Mouse (Mus musculus) neural tube, embryonic 14.5 days (tissue): ENCODE results near the gene Cinp. TPM values are rescaled to one million over a fixed set of nuclear protein-coding genes. Genes with fewer than 3 reads are reported as not detected.
"Not testable (repeated sequence)": the region's sequence is repeated elsewhere in the genome, so short reads cannot be mapped to it uniquely, and the experiment has no call there.

Experiments used
- ATAC-seq: fragments of 200-750 bp; cut with Nextera tagmentation; 2 replicates; pipeline ENCODE4 v1.8.0; 2017; ENCODE audit warnings: low read depth, mild to moderate bottlenecking, moderate TSS enrichment, moderate library complexity
- H3K27ac ChIP-seq: fragments of 300-500 bp; sonication (generic); 2 replicates; pipeline ENCODE4 v1.5.1; 2014; ENCODE audit warnings: low read depth, mild to moderate bottlenecking, control low read depth, low read length, moderate library complexity, mixed read lengths
- H3K27me3 ChIP-seq: fragments of 300-500 bp; sonication (generic); 2 replicates; pipeline ENCODE4 v1.6.1; 2014; ENCODE audit warnings: low read length; ENCODE audit not compliant: control insufficient read depth, insufficient read depth
- H3K36me3 ChIP-seq: fragments of 300-500 bp; sonication (generic); 2 replicates; pipeline ENCODE4 v1.6.1; 2014; ENCODE audit warnings: low read length, mixed read lengths; ENCODE audit not compliant: control insufficient read depth, insufficient read depth
- H3K4me1 ChIP-seq: fragments of 300-500 bp; sonication (generic); 2 replicates; pipeline ENCODE4 v1.6.1; 2014; ENCODE audit warnings: low read length; ENCODE audit not compliant: control insufficient read depth, insufficient read depth
- H3K4me2 ChIP-seq: fragments of 300-500 bp; sonication (generic); 2 replicates; pipeline ENCODE4 v1.6.1; 2014; ENCODE audit warnings: mild to moderate bottlenecking, low read depth, low read length, control low read depth
- H3K4me3 ChIP-seq: fragments of 300-500 bp; sonication (generic); 2 replicates; pipeline ENCODE4 v1.5.1; 2014; ENCODE audit warnings: low read depth, low read length, control low read depth, mixed read lengths
- H3K9ac ChIP-seq: fragments of 300-500 bp; sonication (generic); replicated peaks from 2 replicates; pipeline ENCODE4 v1.6.1; 2014; ENCODE audit warnings: low read depth, mild to moderate bottlenecking, control low read depth, low read length, mixed read lengths
- H3K9me3 ChIP-seq: fragments of 300-500 bp; sonication (generic); 2 replicates; pipeline ENCODE4 v1.6.1; 2016; ENCODE audit warnings: low read length; ENCODE audit not compliant: control insufficient read depth
- WGBS: fragments of 180-500 bp; shearing (Covaris S2); extraction: QIAGEN DNeasy Blood & Tissue Kit; methylation state at CpG from one replicate; pipeline ENCODE4 v1.1.7; 2014; 5-methylcytosine and 5-hydroxymethylcytosine counted together
- polyA plus RNA-seq: library from polyadenylated mRNA; unstranded; fragments of >200 nt; fragmentation: Nextera tagmentation; extraction: Ambion mirVana; gene quantifications from 2 replicates; pipeline ENCODE4 v1.2.1, GENCODE M21; 2014

The Cinp gene
- polyA plus RNA-seq, 1 experiment from 2014 or later, result 97.5 TPM

- no peak overlapping the region for H3K4me3 ChIP-seq
- no peaks in the 10 kb centered on the region for H3K9me3 ChIP-seq
- 92% methylated on average over 10 of the region's 10 CpGs for WGBS
- no peak overlapping the region for H3K9ac ChIP-seq
- H3K27me3 ChIP-seq, result no peaks in the 10 kb centered on the region
- no peak for ATAC-seq
- H3K4me1 ChIP-seq, result no peaks in the 10 kb centered on the region
- H3K27ac ChIP-seq, result no peak overlapping the region
- no peak overlapping the region for H3K4me2 ChIP-seq
- H3K36me3 ChIP-seq, result peaks cover 26% of the 10 kb centered on the region
Measured at GRCm38 (mm10) chr12:110865989-110866388, 23.0 kb downstream of the Cinp start.

DNA sequence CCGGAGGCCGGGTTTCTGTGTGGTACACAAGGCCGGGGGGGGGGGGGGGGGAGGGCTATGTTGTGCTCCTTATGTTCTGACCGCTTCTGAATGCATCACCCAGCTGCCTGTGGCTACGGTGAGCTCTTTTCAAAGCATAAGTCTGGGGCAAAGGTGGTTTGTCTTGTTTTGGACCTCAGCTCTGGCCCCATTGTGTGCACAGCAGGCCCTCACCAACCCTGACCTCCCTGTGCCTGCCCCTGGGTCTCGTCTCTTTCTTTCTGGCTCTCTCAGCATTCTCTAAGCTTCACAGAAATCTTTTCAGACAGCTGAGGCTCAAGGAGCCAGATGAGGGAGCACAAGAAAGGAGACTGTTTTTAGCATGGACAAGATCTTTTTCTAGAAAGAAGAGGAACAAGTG, 23.4 kb downstream of the Cinp start:
- Histone ChIP-seq H3K4me2 (no peak overlapping the region), H3K27ac (no peak overlapping the region), H3K9ac (no peak overlapping the region), H3K36me3 (peaks cover 22% of the 10 kb centered on the region), H3K9me3 (no peaks in the 10 kb centered on the region), H3K4me3 (no peak overlapping the region), H3K4me1 (no peaks in the 10 kb centered on the region), H3K27me3 (no peaks in the 10 kb centered on the region)
- 58% methylated on average over 6 of the region's 6 CpGs for WGBS
- no peak for ATAC-seq

GRCm38 (mm10) chr12:110864008-110864407, 24.9 kb downstream of the Cinp start:
- Histone ChIP-seq H3K36me3 (peaks cover 16% of the 10 kb centered on the region), H3K27me3 (no peaks in the 10 kb centered on the region), H3K27ac (no peak overlapping the region), H3K4me1 (no peaks in the 10 kb centered on the region), H3K4me2 (no peak overlapping the region), H3K4me3 (no peak overlapping the region), H3K9ac (no peak overlapping the region), H3K9me3 (no peaks in the 10 kb centered on the region)
- 94% methylated on average over 6 of the region's 6 CpGs for WGBS
- ATAC-seq, result no peak

- no peak for ATAC-seq
- H3K4me1 ChIP-seq, result no peaks in the 10 kb centered on the region
- H3K27ac ChIP-seq, result no peak overlapping the region
- no peaks in the 10 kb centered on the region for H3K27me3 ChIP-seq
- no peak overlapping the region for H3K4me3 ChIP-seq
- no peak overlapping the region for H3K9ac ChIP-seq
- H3K36me3 ChIP-seq, result peaks cover under 1% of the 10 kb centered on the region; the same call in 1 of the 2 replicates
- H3K9me3 ChIP-seq, result no peaks in the 10 kb centered on the region
- 47% methylated on average over 7 of the region's 7 CpGs for WGBS
- H3K4me2 ChIP-seq, result no peak overlapping the region
Measured at GRCm38 (mm10) chr12:110861256-110861655, 27.7 kb downstream of the Cinp start.

DNA sequence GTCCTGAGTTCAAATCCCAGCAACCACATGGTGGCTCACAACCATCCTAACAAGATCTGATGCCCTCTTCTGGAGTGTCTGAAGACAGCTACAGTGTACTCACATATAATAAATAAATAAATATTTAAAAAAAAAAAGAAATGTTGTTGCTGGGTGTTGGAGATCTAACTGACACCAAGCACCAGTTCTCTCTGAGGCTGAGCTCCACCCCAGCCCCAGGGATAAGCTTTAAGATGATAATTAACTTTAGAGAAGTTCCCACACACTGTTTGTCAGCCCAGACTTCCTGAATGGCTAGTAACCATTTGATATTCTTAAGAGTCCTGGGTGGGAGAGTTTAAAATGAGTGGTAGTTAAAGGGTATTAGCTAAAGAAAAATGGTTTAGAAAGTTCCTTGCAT, 28.7 kb downstream of the Cinp start:
- no peaks in the 10 kb centered on the region for H3K27me3 ChIP-seq
- no peaks in the 10 kb centered on the region for H3K4me1 ChIP-seq
- no peak overlapping the region for H3K27ac ChIP-seq
- no peak overlapping the region for H3K4me3 ChIP-seq
- no peak overlapping the region for H3K9ac ChIP-seq
- H3K36me3 ChIP-seq, result peaks cover 9% of the 10 kb centered on the region; the same call in 1 of the 2 replicates
- no peaks in the 10 kb centered on the region for H3K9me3 ChIP-seq
- ATAC-seq, result no peak
- H3K4me2 ChIP-seq, result no peak overlapping the region

GRCm38 (mm10) chr12:110858681-110859080, 30.3 kb downstream of the Cinp start:
- H3K27me3 ChIP-seq, H3K4me3 ChIP-seq, H3K27ac ChIP-seq, H3K4me2 ChIP-seq, H3K36me3 ChIP-seq, H3K9me3 ChIP-seq, H3K4me1 ChIP-seq, H3K9ac ChIP-seq, ATAC-seq: not testable (repeated sequence)
- WGBS, result 95% methylated on average over 15 of the region's 15 CpGs

DNA sequence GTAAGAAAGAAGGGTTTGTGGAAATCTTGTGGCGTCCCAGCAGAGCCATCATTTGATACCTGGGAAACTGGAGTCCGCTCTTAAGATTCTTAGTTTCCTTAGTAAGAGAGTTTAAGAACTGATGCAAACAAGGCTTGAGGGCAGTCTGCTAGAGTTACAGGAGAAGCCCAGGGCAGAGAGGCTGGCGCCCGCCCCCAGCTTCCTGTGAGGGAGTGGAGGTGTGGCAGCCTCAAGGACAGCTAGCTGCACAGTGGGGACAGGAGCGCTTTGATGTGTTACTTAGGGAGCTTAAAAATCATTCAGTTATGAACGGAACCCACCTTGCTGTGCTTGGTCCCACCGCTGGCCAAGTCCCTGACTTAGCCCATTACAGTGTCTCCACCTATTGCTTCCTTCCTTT, 31.7 kb downstream of the Cinp start:
- Histone ChIP-seq H3K27ac (no peak overlapping the region), H3K9me3 (no peaks in the 10 kb centered on the region), H3K4me3 (no peak overlapping the region), H3K27me3 (no peaks in the 10 kb centered on the region), H3K4me1 (no peaks in the 10 kb centered on the region), H3K9ac (no peak overlapping the region), H3K36me3 (0 out of 2 replicates have a peak, but pooled peaks cover 9% of the 10 kb centered on the region), H3K4me2 (no peak overlapping the region)
- WGBS, result 92% methylated on average over 7 of the region's 7 CpGs
- no peak for ATAC-seq

DNA sequence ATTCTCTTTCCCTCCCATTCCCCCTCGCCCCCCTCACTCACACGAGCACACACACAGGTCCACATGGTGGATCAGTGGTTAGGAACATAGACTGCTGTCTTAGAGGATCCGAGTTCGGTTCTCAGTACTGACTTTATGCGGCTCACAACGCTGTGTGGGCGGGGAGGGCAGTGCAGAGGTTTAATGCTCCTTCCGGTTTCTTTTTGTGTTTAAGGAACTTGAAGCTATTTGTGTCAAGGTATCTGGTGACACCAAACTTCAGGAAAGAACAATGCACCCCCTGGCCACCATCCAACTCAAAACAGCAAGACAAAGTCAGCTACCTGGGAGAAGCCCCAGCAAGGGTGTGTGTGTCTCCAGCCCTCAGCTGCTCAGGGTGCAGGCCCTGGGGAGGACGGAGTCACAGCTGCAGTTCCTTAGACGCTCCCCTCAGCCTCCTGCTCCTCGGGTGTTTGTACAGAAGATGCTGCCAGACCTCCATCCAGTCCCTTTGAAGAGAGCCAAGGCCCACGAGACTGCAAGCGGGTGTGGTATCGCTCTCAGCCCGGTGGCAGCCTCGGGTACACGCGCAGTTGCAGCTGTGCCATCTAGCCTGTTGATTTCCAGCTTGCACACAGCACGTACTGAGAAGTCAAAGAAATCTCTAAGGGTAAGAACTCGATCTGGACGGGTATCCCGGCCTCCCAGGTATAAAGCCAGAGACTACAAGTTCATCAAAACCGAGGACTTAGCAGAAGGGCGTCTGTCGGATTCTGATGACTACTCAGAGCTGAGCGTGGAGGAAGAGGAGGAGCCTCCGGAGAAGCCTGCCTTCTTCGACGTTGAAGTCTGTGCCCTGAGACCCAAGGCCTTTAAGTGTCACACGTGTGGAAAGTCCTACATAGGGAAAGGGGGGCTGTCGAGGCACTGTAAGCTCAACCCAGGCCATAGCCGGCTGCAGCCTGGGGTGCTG, 33.9 kb downstream of the Cinp start:
- ATAC-seq, result no peak
- H3K4me3 ChIP-seq, result no peak overlapping the region
- H3K9me3 ChIP-seq, result no peaks in the 10 kb centered on the region
- peaks cover 6% of the 10 kb centered on the region for H3K4me1 ChIP-seq
- no peak overlapping the region for H3K27ac ChIP-seq
- H3K4me2 ChIP-seq, result no peak overlapping the region
- H3K9ac ChIP-seq, result no peak overlapping the region
- no peaks in the 10 kb centered on the region for H3K27me3 ChIP-seq
- WGBS, result 89% methylated on average over 32 of the region's 32 CpGs
- 0 out of 2 replicates have a peak, but pooled peaks cover 9% of the 10 kb centered on the region for H3K36me3 ChIP-seq

DNA sequence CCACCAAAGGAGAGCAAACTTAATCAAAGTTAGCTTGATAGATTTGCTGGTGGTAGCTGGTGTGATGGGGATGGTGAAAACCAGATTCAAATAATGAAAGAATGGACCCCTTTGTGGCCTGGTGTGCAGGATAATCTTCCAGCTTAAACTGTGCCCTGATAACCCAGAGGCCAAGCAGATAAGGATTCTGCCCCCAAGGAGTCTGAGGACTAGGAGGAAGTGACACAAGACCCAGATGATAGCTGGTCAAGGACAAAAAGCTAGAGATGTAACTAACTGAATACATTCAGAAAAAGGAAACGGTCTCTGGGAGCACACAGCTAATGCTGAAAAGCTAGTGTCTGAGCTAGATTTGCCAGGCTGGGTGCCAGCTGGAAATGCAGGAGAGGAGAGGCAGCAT, 37.0 kb downstream of the Cinp start:
- no peak overlapping the region for H3K4me2 ChIP-seq
- H3K36me3 ChIP-seq, result 0 out of 2 replicates have a peak, but pooled peaks cover 9% of the 10 kb centered on the region
- peaks cover 6% of the 10 kb centered on the region for H3K4me1 ChIP-seq
- H3K27ac ChIP-seq, result no peak overlapping the region
- no peak overlapping the region for H3K9ac ChIP-seq
- H3K9me3 ChIP-seq, result no peaks in the 10 kb centered on the region
- no peak for ATAC-seq
- H3K27me3 ChIP-seq, result no peaks in the 10 kb centered on the region
- H3K4me3 ChIP-seq, result no peak overlapping the region
- WGBS, result 100% methylated on average over 1 of the region's 1 CpGs
